Mouse (Mus musculus) lung, embryonic 14.5 days (tissue): Measurements from ENCODE around the gene Kmt2a. TPM values are rescaled to one million over a fixed set of nuclear protein-coding genes. Genes with fewer than 3 reads are reported as not detected.
"Not testable (repeated sequence)": the region's sequence is repeated elsewhere in the genome, so short reads cannot be mapped to it uniquely, and the experiment has no call there.

Experiments used
- ATAC-seq: fragments of 200-750 bp; cut with Nextera tagmentation; 2 replicates; pipeline ENCODE4 v1.8.0; 2017; ENCODE audit warnings: mild to moderate bottlenecking, moderate TSS enrichment, moderate library complexity; ENCODE audit not compliant: insufficient read depth
- DNase-seq: peaks from one replicate; pipeline ENCODE4 v3.0.0-alpha.2; 2015
- H3K27ac ChIP-seq: fragments of 300-500 bp; sonication (generic); 2 replicates; pipeline ENCODE4 v1.5.1; 2014; ENCODE audit warnings: low read depth, mild to moderate bottlenecking, moderate library complexity
- H3K27me3 ChIP-seq: fragments of 300-500 bp; sonication (generic); 2 replicates; pipeline ENCODE4 v1.6.1; 2014; ENCODE audit warnings: low read length, control low read depth; ENCODE audit not compliant: insufficient read depth
- H3K36me3 ChIP-seq: fragments of 300-500 bp; sonication (generic); 2 replicates; pipeline ENCODE4 v1.6.1; 2014; ENCODE audit warnings: control low read depth; ENCODE audit not compliant: insufficient read depth
- H3K4me1 ChIP-seq: fragments of 300-500 bp; sonication (generic); 2 replicates; pipeline ENCODE4 v1.6.1; 2014; ENCODE audit warnings: antibody characterized with exemption, control low read depth; ENCODE audit not compliant: insufficient read depth
- H3K4me2 ChIP-seq: fragments of 300-500 bp; sonication (generic); 2 replicates; pipeline ENCODE4 v1.6.1; 2014; ENCODE audit warnings: mild to moderate bottlenecking
- H3K4me3 ChIP-seq: fragments of 300-500 bp; sonication (generic); 2 replicates; pipeline ENCODE4 v1.5.1; 2014; ENCODE audit warnings: low read depth, low read length
- H3K9ac ChIP-seq: fragments of 300-500 bp; sonication (generic); 2 replicates; pipeline ENCODE4 v1.6.1; 2014
- H3K9me3 ChIP-seq: fragments of 300-500 bp; sonication (generic); 2 replicates; pipeline ENCODE4 v1.6.1; 2016; ENCODE audit warnings: low read depth, low read length, control low read depth
- CTCF ChIP-seq: IDR thresholded peaks from 2 replicates; pipeline ENCODE4 v1.5.1; 2016; ENCODE audit warnings: antibody characterized with exemption, low read depth
- WGBS: fragments of 180-500 bp; shearing (Covaris S2); extraction: QIAGEN DNeasy Blood & Tissue Kit; methylation state at CpG from one replicate; pipeline ENCODE4 v1.1.7; 2014; 5-methylcytosine and 5-hydroxymethylcytosine counted together
- polyA plus RNA-seq: library from polyadenylated mRNA; unstranded; fragments of >200 nt; fragmentation: Nextera tagmentation; extraction: Ambion mirVana; gene quantifications from 2 replicates; pipeline ENCODE4 v1.2.1, GENCODE M21; 2014

Gene Kmt2a
- polyA plus RNA-seq, 1 experiment from 2014 or later = 14.7 TPM

DNA sequence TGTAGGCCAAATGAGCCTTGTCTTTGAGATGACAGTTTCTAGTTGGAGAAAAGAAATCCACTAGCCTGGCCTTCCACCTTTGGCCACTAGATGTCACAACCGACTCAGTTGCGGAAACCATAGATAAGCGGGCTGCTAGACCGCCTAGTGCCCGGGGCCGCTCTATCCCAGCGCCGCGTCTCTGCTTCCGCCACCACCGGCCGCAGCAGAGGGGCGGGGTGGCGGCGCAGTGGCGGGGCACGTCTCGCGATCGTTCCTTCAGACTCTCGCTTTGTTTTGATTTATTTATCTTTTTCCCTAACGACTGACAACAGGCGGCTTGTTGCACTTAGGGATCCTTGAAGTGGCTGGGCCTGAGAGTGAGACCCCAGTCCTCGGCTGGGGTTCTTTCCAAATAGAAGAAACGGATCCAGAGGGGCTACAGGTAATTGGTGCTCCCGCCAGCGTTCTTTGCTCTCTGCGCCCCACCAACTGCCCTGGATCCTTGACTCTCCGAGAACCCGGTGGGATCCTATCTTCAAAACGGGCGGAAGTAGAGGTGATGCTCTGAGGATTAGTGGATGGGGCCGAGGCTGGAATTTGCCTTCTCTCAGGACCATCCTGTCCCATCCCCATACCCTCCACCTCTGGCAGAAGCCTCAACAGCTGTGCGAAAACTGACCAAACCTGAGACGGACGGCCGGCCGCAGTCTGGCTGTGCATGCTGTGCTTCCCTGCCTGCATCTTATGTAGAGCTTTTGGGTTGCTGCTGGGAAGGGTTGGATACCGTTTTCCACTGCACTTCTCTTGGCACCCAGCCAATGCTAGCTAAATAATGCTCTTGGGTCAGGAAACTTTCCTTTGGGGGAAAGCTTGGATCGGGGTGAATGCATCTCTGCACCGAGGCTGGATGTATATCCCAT is 108.1 kb downstream of the Kmt2a start:
- peak; percentile 100 for ATAC-seq
- WGBS = under 1% methylated on average over 41 of the region's 41 CpGs

DNA sequence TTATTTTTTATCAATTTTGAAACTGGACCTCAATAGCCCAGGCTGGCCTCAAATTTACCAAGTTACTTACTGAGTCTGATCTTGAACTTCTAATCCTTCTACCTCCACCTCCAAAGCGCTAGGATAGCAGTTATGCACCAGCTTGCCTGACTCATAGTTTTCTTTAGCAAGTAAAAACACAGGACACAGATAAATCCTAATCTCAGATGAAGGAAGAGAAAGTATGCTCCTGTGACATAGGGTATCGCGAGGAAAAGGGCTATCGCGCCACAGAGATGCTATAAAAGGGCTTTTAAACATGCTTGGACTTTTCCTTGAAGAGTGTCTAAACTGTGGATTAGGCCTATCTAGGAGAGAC is 108.7 kb downstream of the Kmt2a start:
- Histone ChIP-seq H3K36me3 (peaks cover 15% of the 10 kb centered on the region; the same call in 1 of the 2 replicates), H3K4me3 (peak overlapping the region; percentile 76), H3K9me3 (no peaks in the 10 kb centered on the region), H3K4me1 (peaks cover 5% of the 10 kb centered on the region; the same call in 1 of the 2 replicates), H3K27me3 (no peaks in the 10 kb centered on the region), H3K9ac (no peak overlapping the region), H3K4me2 (peak overlapping the region; percentile 88; the same call in 1 of the 2 replicates), H3K27ac (no peak overlapping the region)
- ATAC-seq = no peak
- TF ChIP-seq CTCF = no peak
- no peak for DNase-seq
- 22% methylated on average over 5 of the region's 5 CpGs for WGBS

More for the DNA sequence above, 108.1 kb downstream of the Kmt2a start:
- Histone ChIP-seq H3K4me3 (peak overlapping the region; percentile 76), H3K9ac (peak overlapping the region; percentile 85), H3K27me3 (no peaks in the 10 kb centered on the region), H3K4me2 (peak overlapping the region; percentile 88), H3K4me1 (peaks cover 5% of the 10 kb centered on the region; the same call in 1 of the 2 replicates), H3K27ac (peak overlapping the region; percentile 91), H3K36me3 (peaks cover 15% of the 10 kb centered on the region; the same call in 1 of the 2 replicates), H3K9me3 (no peaks in the 10 kb centered on the region)
- peak; percentile 98 for DNase-seq
- TF ChIP-seq CTCF = peak; percentile 87

DNA sequence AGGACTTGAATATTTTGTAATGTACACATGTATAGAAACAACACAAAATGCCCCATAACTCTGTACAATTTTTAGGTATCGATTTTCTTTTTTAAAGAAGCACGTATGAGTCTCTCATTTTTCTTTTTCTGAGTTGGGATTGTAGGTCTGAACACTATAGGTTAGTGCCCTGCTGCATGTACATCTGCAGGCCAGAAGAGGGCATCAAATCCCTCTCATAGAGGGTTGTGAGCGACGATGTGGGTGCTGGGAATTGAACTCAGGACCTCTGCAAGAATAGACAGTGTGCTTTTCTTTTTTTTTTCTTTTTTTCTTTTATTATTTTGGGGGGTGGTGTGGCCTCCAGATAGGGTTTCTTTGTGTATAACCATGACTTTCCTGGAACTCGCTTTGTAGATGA is 109.7 kb downstream of the Kmt2a start:
- H3K36me3 ChIP-seq = peaks cover 11% of the 10 kb centered on the region; the same call in 1 of the 2 replicates
- H3K9me3 ChIP-seq = no peaks in the 10 kb centered on the region
- no peak overlapping the region for H3K27ac ChIP-seq
- H3K9ac ChIP-seq = no peak overlapping the region
- WGBS = 88% methylated on average over 5 of the region's 5 CpGs
- H3K4me2 ChIP-seq = no peak overlapping the region
- no peak overlapping the region for H3K4me3 ChIP-seq
- peaks cover 5% of the 10 kb centered on the region; the same call in 1 of the 2 replicates for H3K4me1 ChIP-seq
- TF ChIP-seq CTCF = 0 out of 2 replicates have a peak, but pooled peaks have one; percentile 4
- H3K27me3 ChIP-seq = no peaks in the 10 kb centered on the region
- DNase-seq (no peak), ATAC-seq (no peak)

DNA sequence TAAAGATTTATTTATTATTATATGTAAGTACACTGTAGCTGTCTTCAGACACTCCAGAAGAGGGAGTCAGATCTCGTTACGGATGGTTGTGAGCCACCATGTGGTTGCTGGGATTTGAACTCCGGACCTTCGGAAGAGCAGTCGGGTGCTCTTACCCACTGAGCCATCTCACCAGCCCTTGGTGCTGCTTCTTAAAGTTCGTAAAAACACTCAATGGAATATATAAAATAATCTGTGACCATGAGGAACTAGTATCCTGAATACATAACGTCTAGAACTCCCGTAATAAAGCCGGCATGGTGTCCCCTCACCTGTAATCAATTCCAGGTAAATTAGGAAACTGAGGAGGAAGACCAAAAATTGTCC is 113.1 kb downstream of the Kmt2a start:
- not testable (repeated sequence) for H3K27me3 ChIP-seq, H3K36me3 ChIP-seq, ATAC-seq, H3K9ac ChIP-seq, H3K9me3 ChIP-seq, H3K27ac ChIP-seq, DNase-seq
- H3K4me3 ChIP-seq = peak overlapping the region; percentile 100
- H3K4me1 ChIP-seq = peaks cover 11% of the 10 kb centered on the region; the same call in 1 of the 2 replicates
- WGBS = 40% methylated on average over 7 of the region's 9 CpGs
- peak overlapping the region; percentile 75 for H3K4me2 ChIP-seq

DNA sequence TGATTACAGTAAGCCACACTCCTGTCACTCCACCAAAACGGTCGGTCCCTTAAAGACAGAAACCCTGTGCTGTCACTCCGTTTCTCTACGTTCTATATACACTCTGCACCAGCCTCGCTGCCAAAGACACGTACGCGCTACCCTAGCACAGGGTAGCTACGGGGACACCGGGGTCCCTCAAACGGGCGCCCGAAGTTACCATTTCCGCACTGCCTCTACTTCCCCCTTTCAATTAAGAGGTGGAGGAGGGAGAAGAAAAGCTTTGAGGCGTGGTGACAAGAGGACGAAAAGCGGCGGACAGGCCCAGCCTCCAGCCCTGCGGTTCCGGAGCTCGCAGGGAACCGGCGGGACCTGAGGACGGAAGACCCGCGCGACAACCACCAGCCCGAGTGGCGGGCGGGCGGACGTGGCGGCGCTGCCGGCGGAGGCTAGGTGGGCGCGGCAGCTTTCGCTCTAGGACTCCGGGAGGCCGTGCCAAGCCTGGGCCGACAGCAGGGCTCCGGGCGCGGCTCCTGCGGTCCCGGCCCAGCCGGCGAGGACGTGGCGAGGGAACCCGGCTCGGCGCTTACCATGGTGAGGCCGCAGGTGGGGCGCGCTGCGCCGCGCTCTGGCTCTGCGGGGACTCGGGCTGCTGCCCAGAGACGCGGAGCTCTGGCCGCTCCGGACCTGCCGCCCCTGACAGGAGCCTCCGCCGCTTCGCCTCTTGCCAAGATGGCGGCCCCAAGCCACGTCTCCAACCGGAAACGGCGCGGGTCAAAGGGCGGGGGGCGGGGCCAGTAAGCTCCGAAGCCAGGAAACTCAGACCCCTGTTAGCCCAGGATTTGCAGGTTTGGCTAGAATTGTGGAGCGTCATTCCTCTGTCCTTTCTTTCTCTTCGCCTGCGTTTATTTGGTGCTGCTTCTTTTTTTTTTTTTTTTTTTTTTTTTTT is 113.7 kb downstream of the Kmt2a start, which contains the start of the genes Arcn1 and Ift46:
Gene Arcn1, minus strand, starts transcription at position 745 of the 928 bp plus-strand sequence.
Gene Ift46, plus strand, starts transcription at position 808 of the 928 bp plus-strand sequence.
- H3K27me3 ChIP-seq = no peaks in the 10 kb centered on the region
- peaks cover 11% of the 10 kb centered on the region; the same call in 1 of the 2 replicates for H3K4me1 ChIP-seq
- peak within 1 kb of the TSS; percentile 100 for H3K4me3 ChIP-seq
- H3K9ac ChIP-seq = peak within 1 kb of the TSS; percentile 99
- H3K36me3 ChIP-seq = no peaks in the 10 kb centered on the region
- no peak for TF ChIP-seq CTCF
- ATAC-seq (peak; percentile 88), DNase-seq (peak; percentile 89)
- no peaks in the 10 kb centered on the region for H3K9me3 ChIP-seq
- WGBS = under 1% methylated on average over 81 of the region's 82 CpGs
- peak within 1 kb of the TSS; percentile 75 for H3K4me2 ChIP-seq
- H3K27ac ChIP-seq = peak within 1 kb of the TSS; percentile 98

DNA sequence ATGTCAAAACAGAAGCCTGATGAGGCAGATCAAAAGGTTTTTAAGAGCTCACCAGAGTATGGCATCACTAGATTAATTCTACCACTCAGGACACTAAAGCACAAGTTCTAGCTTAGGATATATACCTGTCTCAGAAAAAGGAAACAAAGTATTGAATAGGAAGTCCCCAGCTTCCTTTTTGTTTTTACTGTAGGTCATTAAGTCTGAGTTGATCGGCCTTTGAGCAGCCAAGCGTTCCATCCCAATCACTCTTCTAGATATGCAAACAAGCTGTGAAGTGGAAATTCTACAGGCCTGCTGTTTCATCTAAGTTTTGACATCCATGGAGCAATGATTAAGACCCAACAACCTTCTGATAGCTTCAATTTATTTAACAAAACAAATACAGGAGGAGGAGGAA is 120.2 kb downstream of the Kmt2a start:
- H3K4me3 ChIP-seq = no peak overlapping the region
- H3K9ac ChIP-seq = no peak overlapping the region
- H3K4me1 ChIP-seq = peaks cover 10% of the 10 kb centered on the region; the same call in 1 of the 2 replicates
- no peak for TF ChIP-seq CTCF
- peaks cover 39% of the 10 kb centered on the region for H3K36me3 ChIP-seq
- DNase-seq (no peak), ATAC-seq (no peak)
- no peaks in the 10 kb centered on the region for H3K27me3 ChIP-seq
- no peak overlapping the region for H3K27ac ChIP-seq
- H3K9me3 ChIP-seq = no peaks in the 10 kb centered on the region
- H3K4me2 ChIP-seq = no peak overlapping the region
- 62% methylated on average over 2 of the region's 2 CpGs for WGBS

Other genes starting within 250 kb of the Kmt2a start
- gene Treh, start 208.1 kb downstream of the Kmt2a start, polyA plus RNA-seq = not detected in 2 replicates
- 30.7 and 35.0 TPM in 2 replicates for gene Phldb1, start 146.1 kb downstream of the Kmt2a start, polyA plus RNA-seq
- gene Arcn1, start 113.5 kb downstream of the Kmt2a start, polyA plus RNA-seq = 224 and 239 TPM in 2 replicates
- gene Ift46, start 113.4 kb downstream of the Kmt2a start, polyA plus RNA-seq = 103 and 106 TPM in 2 replicates
- 0.80 and 0.85 TPM in 2 replicates for gene Tmem25, start 82.0 kb downstream of the Kmt2a start, polyA plus RNA-seq
- 0.91 TPM in 1 of 2 replicates, not detected in the other for gene Ttc36, start 78.2 kb downstream of the Kmt2a start, polyA plus RNA-seq
- 618 and 665 TPM in 2 replicates for gene Atp5l, start 39.4 kb upstream of the Kmt2a start, polyA plus RNA-seq
- 30.3 and 33.5 TPM in 2 replicates for gene Ube4a, start 84.3 kb upstream of the Kmt2a start, polyA plus RNA-seq
- 0.34 TPM in 1 of 2 replicates, not detected in the other for gene Cd3g, start 99.1 kb upstream of the Kmt2a start, polyA plus RNA-seq
- not detected in 2 replicates for gene Cd3d, start 100.5 kb upstream of the Kmt2a start, polyA plus RNA-seq
- not detected in 2 replicates for gene Cd3e, start 128.3 kb upstream of the Kmt2a start, polyA plus RNA-seq
- 14.7 and 15.0 TPM in 2 replicates for gene Mpzl2, start 158.5 kb upstream of the Kmt2a start, polyA plus RNA-seq
- gene Mpzl3, start 173.9 kb upstream of the Kmt2a start, polyA plus RNA-seq = 1.9 and 2.1 TPM in 2 replicates
- gene Jaml, start 197.9 kb upstream of the Kmt2a start, polyA plus RNA-seq = 0.30 and 0.45 TPM in 2 replicates
- 3.2 and 3.9 TPM in 2 replicates for gene Scn2b, start 236.5 kb upstream of the Kmt2a start, polyA plus RNA-seq